Mouse (Mus musculus) liver, embryonic 14.5 days (tissue): ENCODE measurements around the gene Pcdh11x. TPM values are rescaled to one million over a fixed set of nuclear protein-coding genes. Genes with fewer than 3 reads are reported as not detected.

ENCODE experiments used
- ATAC-seq: fragments of 200-750 bp; cut with Nextera tagmentation; 2 replicates; pipeline ENCODE4 v1.8.0; 2017; ENCODE audit warnings: moderate number of reproducible peaks, mild to moderate bottlenecking, moderate library complexity; ENCODE audit not compliant: insufficient read depth
- DNase-seq, 3 experiments: peaks; one replicate each; pipeline ENCODE4 v3.0.0-alpha.2; 2012 to 2013; ENCODE audit warnings: low read depth in 3 of 3, low spot score in 3 of 3
- H3K27ac ChIP-seq: fragments of 300-500 bp; sonication (generic); 2 replicates; pipeline ENCODE4 v1.5.1; 2014; ENCODE audit warnings: moderate library complexity, mild to moderate bottlenecking, control low read depth, inconsistent platforms
- H3K27me3 ChIP-seq: fragments of 300-500 bp; sonication (generic); 2 replicates; pipeline ENCODE4 v1.6.1; 2014; ENCODE audit warnings: mild to moderate bottlenecking, low read length, moderate library complexity; ENCODE audit not compliant: control insufficient read depth, insufficient read depth
- H3K36me3 ChIP-seq: fragments of 300-500 bp; sonication (generic); replicated peaks from 2 replicates; pipeline ENCODE4 v1.6.1; 2014; ENCODE audit warnings: low read depth; ENCODE audit not compliant: control insufficient read depth, insufficient read depth
- H3K4me1 ChIP-seq, 2 experiments: fragments of 200-500 bp in 1 of 2; fragments of 300-500 bp in 1 of 2; sonication (generic) in 1 of 2; replicated peaks; 2 replicates each; pipeline ENCODE4 v1.6.1; 2012 to 2014; ENCODE audit warnings: antibody characterized with exemption in 1 of 2, inconsistent platforms in 1 of 2, low read length in 1 of 2; ENCODE audit not compliant: control insufficient read depth in 2 of 2, insufficient read depth in 2 of 2
- H3K4me2 ChIP-seq: fragments of 300-500 bp; sonication (generic); 2 replicates; pipeline ENCODE4 v1.6.1; 2014; ENCODE audit warnings: low read depth, mild to moderate bottlenecking, control low read depth, moderate library complexity
- H3K4me3 ChIP-seq, 2 experiments: fragments of 200-500 bp in 1 of 2; fragments of 300-500 bp in 1 of 2; sonication (generic) in 1 of 2; 2 replicates each; pipeline ENCODE4 v1.5.1; 2012 to 2014; ENCODE audit warnings: low read depth in 2 of 2, low read length in 2 of 2, mild to moderate bottlenecking in 2 of 2, control low read depth in 1 of 2, inconsistent platforms in 1 of 2, moderate library complexity in 1 of 2; ENCODE audit not compliant: insufficient read depth in 1 of 2
- H3K9ac ChIP-seq: fragments of 300-500 bp; sonication (generic); replicated peaks from 2 replicates; pipeline ENCODE4 v1.6.1; 2014; ENCODE audit warnings: mild to moderate bottlenecking, control low read depth, moderate library complexity
- H3K9me3 ChIP-seq: fragments of 300-500 bp; sonication (generic); 2 replicates; pipeline ENCODE4 v1.6.1; 2016; ENCODE audit warnings: low read length, mixed read lengths; ENCODE audit not compliant: control insufficient read depth
- CTCF ChIP-seq: IDR thresholded peaks from 2 replicates; pipeline ENCODE4 v1.5.1; 2016; ENCODE audit warnings: antibody characterized with exemption, low read depth, control low read depth
- EP300 ChIP-seq: IDR thresholded peaks from 2 replicates; pipeline ENCODE4 v1.6.1; 2016; ENCODE audit warnings: antibody characterized with exemption, low read depth
- WGBS: fragments of 180-500 bp; shearing (Covaris S2); extraction: QIAGEN DNeasy Blood & Tissue Kit; methylation state at CpG from one replicate; pipeline ENCODE4 v1.1.7; 2014; ENCODE audit not compliant: insufficient replicate concordance; 5-methylcytosine and 5-hydroxymethylcytosine counted together
- polyA plus RNA-seq, 2 experiments: library from polyadenylated mRNA; depleted of rRNA in 1 of 2; stranded (reverse) in 1 of 2; unstranded in 1 of 2; fragments of >200 nt; fragmentation: Nextera tagmentation in 1 of 2; extraction: Ambion mirVana in 1 of 2; gene quantifications; 2 replicates each; pipeline versions ENCODE4 v1.2.1 to v1.2.3; 2012 to 2014

The Pcdh11x gene
- polyA plus RNA-seq (2012; rRNA removed) = 0.04 TPM in 2 replicates
- 0.03 TPM in 1 of 2 replicates, not detected in the other for polyA plus RNA-seq (2014; fragmentation: Nextera tagmentation; extraction: Ambion mirVana)

DNA sequence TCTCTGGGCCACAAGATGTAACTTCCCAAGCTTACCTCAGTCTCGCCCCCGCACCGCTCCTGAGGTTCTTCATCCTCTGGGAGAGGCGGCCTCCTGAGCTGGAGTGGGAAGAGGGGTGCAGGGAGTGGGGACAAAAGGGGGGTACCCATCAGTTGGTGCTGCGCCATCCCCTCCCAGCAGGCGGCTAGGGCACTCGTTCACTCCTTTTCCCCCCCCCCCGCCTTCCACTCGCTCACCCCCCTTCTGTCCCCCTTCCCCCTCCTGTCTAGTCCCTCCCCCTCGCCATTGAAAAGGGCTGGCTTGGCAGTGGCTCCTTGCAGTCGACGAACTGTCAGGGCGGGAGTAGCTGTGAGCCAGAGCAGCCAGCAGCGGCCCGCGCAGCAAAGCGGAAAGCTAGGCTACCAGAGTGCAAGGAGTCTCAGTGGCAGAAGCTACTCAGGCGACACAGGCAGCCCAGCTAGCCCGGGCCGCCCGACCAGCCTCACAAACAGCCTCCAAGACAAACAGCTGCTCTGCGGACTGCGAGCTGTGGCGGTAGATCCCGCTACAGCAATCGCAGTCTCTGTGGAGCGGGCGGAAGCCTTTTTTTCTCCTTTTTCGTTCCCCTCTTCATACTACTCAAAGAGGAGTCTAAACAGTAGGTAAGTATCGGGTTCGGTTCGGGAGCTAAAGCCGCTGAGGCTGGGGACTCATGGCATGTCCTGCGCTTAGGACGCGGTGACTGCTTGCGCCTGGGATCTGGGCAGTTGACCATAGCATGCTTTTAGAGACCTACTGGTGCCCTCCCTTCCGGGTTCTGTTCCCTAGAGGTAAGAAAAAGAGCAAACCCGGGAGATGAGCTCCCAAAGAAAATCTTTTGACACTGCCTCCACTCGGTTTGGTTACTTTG lies at the start of gene Pcdh11x:
Gene Pcdh11x, plus strand, starts transcription at position 249 of the 889 bp plus-strand sequence.
- no peak for ATAC-seq
- peak within 1 kb of the TSS in 1 of 2 experiments; percentile 6; a peak in 1 of 4 replicates for H3K4me3 ChIP-seq

DNA sequence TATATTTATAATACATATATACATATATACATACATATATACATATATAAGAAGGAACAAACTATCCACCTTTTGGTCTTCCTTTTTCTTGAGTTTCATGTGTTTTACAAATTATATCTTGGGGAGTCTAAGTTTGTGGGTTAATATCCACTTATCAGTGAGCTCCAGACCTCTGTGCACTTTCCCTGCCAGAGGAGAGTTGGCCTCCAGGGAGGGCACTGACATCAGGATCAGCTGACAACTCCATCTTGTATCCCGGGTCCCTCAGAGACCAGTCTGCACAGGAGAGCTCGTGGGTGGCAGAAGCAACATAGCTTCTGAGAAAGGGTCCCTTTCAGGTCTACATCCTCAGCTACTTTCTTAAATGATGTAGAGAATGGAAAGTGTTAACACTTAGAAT lies 30.0 kb upstream of the Pcdh11x start:
- H3K27me3 ChIP-seq = no peaks in the 10 kb centered on the region
- H3K36me3 ChIP-seq = no peaks in the 10 kb centered on the region
- no peak overlapping the region for H3K27ac ChIP-seq
- no peak overlapping the region for H3K4me3 ChIP-seq
- ATAC-seq = no peak
- no peak for DNase-seq
- no peaks in the 10 kb centered on the region for H3K4me1 ChIP-seq
- H3K9ac ChIP-seq = no peak overlapping the region
- 50% methylated on average over 2 of the region's 2 CpGs for WGBS
- no peak overlapping the region for H3K4me2 ChIP-seq
- TF ChIP-seq EP300 (no peak), CTCF (no peak)
- no peaks in the 10 kb centered on the region for H3K9me3 ChIP-seq

More for the DNA sequence above, at the start of gene Pcdh11x:
- H3K27ac ChIP-seq = no peak within 1 kb of the TSS
- TF ChIP-seq EP300 (no peak), CTCF (no peak)
- no peak for DNase-seq
- H3K9ac ChIP-seq = no peak within 1 kb of the TSS
- H3K4me1 ChIP-seq = no peaks in the 10 kb centered on the region
- H3K9me3 ChIP-seq = no peaks in the 10 kb centered on the region
- H3K27me3 ChIP-seq = peaks cover 8% of the 10 kb centered on the region
- no peaks in the 10 kb centered on the region for H3K36me3 ChIP-seq
- H3K4me2 ChIP-seq = no peak within 1 kb of the TSS
- WGBS = 7% methylated on average over 37 of the region's 40 CpGs

DNA sequence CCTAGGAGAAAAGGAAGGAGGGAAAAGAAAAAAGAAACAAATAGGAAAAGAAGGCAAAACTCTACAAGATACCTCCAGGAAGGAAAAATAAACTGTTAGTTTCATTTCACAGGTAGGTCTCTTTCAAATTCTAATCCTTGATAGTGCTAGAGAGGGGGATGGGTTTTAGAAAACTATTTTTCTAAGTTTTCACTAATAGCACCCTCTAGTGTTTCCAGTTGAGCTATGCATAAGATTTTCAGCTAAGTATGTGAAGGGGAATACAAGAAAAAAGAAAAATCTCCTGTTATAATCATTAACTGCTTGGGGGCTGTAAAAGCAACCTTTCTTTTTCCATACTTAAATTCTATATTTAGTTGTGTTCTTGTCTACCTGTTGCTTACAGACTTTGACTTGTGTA lies 4.5 kb upstream of the Pcdh11x start:
- no peaks in the 10 kb centered on the region for H3K9me3 ChIP-seq
- no peaks in the 10 kb centered on the region for H3K4me1 ChIP-seq
- no peak overlapping the region for H3K4me3 ChIP-seq
- no peak overlapping the region for H3K27ac ChIP-seq
- no peaks in the 10 kb centered on the region for H3K36me3 ChIP-seq
- no peak for TF ChIP-seq EP300
- TF ChIP-seq CTCF = no peak
- no peak overlapping the region for H3K4me2 ChIP-seq
- no peak overlapping the region for H3K9ac ChIP-seq
- H3K27me3 ChIP-seq = peaks cover 5% of the 10 kb centered on the region
- ATAC-seq (no peak), DNase-seq (no peak)

DNA sequence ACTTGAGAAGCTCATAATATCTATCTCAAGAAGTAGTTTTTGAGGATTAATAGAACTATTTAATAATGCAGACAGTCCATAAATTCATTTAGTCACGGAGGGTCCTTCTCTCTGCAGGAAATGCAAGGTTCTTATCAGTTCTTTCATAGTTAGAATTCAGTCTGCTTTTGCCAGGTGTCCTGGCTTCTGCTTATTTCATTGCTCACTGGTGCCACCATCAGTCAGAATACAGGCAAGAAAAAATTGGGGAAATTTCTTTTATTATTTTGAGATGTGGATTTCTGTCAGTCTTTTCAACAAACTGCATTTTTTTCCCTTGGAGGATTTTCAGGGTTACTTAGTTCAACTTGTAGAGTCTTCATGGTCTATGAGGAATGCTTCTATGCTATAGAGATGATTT lies 2.6 kb upstream of the Pcdh11x start:
- Histone ChIP-seq H3K9me3 (no peaks in the 10 kb centered on the region), H3K27ac (no peak overlapping the region), H3K4me3 (no peak overlapping the region), H3K4me1 (no peaks in the 10 kb centered on the region), H3K4me2 (no peak overlapping the region), H3K27me3 (peaks cover 8% of the 10 kb centered on the region), H3K36me3 (no peaks in the 10 kb centered on the region), H3K9ac (no peak overlapping the region)
- TF ChIP-seq CTCF (no peak), EP300 (no peak)
- ATAC-seq (no peak), DNase-seq (no peak)
- WGBS = 4% methylated on average over 1 of the region's 1 CpGs

DNA sequence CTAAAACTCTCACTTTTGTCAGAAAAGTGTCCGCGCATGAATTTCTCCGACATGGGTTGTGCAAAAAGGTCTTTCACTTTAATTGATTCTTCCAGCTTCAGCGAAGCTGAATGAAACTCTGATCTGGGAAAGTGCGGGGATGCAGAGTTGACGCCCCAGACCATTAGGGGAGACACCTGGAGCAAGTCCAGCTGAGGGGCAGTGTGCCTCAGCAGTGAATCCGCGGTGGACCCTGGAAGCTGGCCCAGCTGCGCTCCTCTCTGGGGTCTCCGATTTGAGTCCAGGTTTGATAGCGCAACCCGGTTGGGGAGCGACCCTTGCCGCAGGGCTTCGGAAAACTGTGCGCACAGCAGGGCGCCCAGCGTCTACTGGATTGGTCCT lies 831 bp downstream of the Pcdh11x start:
- Histone ChIP-seq H3K4me3 (no peak overlapping the region), H3K9me3 (no peaks in the 10 kb centered on the region), H3K9ac (no peak overlapping the region), H3K27me3 (peaks cover 8% of the 10 kb centered on the region), H3K4me2 (no peak overlapping the region), H3K27ac (no peak overlapping the region), H3K4me1 (no peaks in the 10 kb centered on the region), H3K36me3 (no peaks in the 10 kb centered on the region)
- WGBS = 8% methylated on average over 18 of the region's 18 CpGs
- ATAC-seq = no peak
- DNase-seq = no peak
- TF ChIP-seq CTCF (no peak), EP300 (no peak)
